Mouse (Mus musculus): ENCODE data around the gene Pola2. TPM values are rescaled to one million over a fixed set of nuclear protein-coding genes. Genes with fewer than 3 reads are reported as not detected.

Pola2 gene
- total RNA-seq, 4 experiments from 2014 or later, result 4.4 to 6.6 (median 5.6) TPM

DNA sequence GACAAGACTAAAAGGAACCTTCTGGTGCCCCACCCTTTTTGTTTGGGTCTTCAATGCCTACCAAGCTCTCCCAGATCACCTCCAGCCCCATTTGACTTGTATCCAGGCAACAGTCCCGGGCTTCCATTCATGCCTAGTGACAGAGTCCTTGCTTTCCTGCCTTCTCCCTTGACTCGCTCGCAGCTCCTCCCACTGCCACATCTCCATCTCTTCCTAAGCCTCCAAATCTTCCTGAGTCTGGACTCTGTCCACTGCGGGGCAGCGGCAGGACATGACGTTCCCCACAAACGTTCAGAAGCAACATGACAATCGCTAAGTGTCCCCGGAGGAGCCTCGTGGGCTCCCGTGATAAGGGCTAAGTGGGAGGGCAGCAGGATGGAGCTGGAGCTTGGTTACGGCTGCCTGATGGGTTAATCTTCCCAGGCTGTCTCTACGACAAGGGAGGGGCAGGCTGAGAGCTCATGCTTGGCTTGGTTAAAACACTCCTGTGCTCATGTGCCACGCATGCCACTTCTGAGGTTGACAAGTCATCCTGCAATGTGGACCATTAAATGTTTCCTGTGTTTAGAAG lies 26.1 kb downstream of the Pola2 start:
- DNase-seq (ENCODE audit: low spot score in 2 of 2), result no peak

DNA sequence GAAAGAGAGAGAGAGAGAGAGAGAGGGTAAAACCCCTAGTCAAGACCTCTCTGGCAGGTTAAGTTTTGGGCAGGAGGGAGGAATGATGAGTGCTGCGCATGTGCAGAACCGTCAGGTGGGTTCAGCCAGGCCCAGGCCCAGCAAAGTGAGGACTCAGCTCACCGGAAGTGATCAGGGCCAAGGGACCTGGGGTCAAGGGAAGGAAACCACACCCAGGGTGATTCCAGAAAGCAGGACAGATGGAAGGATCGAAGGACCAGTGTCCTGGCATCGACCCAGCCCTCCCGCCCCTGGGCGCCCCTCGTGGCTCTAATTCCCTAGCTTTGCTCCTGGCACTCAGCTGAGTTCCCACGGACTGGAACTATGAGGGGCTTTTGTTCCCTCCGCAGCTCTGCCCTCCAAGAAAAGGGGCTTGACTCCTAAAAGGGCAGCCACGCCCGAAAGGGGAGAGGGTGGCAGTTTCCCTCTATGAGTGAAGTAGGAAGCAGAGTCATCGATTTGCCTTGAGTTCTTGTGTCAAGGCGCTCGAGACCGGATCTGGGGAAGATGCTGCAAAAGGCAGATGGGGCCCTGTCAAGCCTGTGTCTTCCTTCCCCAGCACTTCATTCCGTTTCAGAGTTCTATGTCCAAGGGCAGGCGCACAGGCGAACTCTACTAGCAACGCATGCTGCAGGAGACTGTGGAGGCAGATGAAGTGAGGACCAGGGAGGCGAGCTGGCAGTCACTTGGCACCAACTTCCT lies 26.7 kb downstream of the Pola2 start:
- DNase-seq (ENCODE audit: low spot score in 2 of 2), result no peak

GRCm38 (mm10) chr19:5935691-5936090 lies 28.3 kb downstream of the Pola2 start:
- no peak for DNase-seq (ENCODE audit: low spot score in 2 of 2)

GRCm38 (mm10) chr19:5935266-5935665 lies 28.7 kb downstream of the Pola2 start:
- DNase-seq (ENCODE audit: low spot score in 2 of 2), result no peak

DNA sequence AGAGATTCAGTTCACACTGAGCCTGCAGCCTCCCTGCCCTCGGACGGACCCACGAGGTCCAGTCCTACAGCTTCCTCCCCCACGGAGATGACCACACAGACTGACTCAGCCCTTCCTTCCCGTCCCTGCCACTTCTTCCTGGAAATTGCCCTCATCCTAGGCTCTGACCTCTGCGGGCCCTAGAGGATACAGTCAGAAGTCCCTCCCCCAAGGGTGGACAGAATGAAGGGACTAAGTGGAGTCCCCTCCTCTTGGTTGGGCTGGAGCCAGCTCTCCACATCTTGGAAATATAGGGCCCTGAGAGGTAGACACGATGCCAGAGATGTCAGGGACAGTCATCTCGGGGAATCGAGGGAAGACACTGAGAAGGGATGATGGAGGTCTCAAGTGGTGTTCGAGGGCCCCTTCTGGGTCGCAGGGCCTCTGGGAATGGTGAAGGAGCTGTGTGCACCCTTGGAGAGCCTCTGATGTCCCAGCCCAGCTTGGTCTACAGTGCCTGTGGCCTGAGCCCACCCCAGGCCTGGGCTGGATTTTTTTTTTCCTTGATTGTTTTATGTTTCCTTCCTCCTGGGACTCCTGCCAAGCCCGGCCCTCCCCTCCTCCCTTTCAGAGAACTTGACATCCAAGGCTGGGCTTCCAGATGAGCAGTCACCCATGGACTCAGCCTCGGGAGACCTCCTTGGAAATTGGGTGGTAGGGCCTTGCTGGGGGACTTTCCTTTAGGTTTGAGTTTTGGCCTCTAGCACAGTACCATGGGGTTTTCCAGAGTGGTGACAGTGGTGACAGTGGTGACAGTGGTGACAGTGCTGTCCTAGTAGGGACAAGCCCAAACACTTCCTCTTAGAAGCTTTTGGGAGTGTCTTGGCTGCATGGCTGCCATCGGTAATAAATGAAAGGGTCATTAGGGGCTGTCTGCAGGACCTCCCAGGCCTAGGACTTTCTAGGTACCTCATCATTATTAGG lies 34.1 kb downstream of the Pola2 start:
- no peak for DNase-seq (ENCODE audit: low spot score in 2 of 2)

GRCm38 (mm10) chr19:5928546-5928945 lies 35.5 kb downstream of the Pola2 start:
- no peak for DNase-seq (ENCODE audit: low spot score in 2 of 2)

DNA sequence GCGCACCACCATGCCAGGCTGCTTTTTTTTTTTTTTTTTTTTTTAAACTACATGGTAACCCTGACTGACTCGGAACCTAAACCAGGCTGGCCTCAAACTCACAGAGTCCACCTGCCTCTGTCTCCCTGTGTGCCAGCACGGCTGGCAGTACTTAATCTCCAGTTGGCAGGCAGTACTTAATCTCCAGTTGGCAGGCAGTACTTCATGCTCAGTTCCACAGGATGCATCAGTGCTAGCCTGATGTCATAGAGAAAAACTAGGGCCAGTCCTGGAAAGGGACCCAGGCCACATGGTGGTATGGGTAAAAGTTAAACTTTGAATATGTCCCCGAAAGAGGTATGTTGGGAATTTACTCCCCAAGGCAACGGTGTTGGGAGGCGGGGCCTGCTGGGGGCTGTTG lies 35.9 kb downstream of the Pola2 start:
- DNase-seq (ENCODE audit: low spot score in 2 of 2), result no peak

GRCm38 (mm10) chr19:5927532-5927931 lies 36.5 kb downstream of the Pola2 start:
- no peak for DNase-seq (ENCODE audit: low spot score in 2 of 2)

- no peak for DNase-seq (ENCODE audit: low spot score in 2 of 2)
Observed at GRCm38 (mm10) chr19:5927026-5927425, 37.0 kb downstream of the Pola2 start.

GRCm38 (mm10) chr19:5925311-5925855 lies 38.6 kb downstream of the Pola2 start:
- no peak for DNase-seq (ENCODE audit: low spot score in 2 of 2)

- peak; percentile 78 to 89 for DNase-seq (ENCODE audit: low spot score in 2 of 2)
Observed at GRCm38 (mm10) chr19:5924713-5925093, 39.3 kb downstream of the Pola2 start, which contains the start of gene Cdc42ep2. Cdc42ep2 (minus strand) TSS chr19:5924816.

- DNase-seq (ENCODE audit: low spot score in 2 of 2), result peak; percentile 71 to 87
Observed at GRCm38 (mm10) chr19:5923990-5924712, 39.9 kb downstream of the Pola2 start.

GRCm38 (mm10) chr19:5922963-5923362 lies 41.0 kb downstream of the Pola2 start:
- no peak for DNase-seq (ENCODE audit: low spot score in 2 of 2)

DNA sequence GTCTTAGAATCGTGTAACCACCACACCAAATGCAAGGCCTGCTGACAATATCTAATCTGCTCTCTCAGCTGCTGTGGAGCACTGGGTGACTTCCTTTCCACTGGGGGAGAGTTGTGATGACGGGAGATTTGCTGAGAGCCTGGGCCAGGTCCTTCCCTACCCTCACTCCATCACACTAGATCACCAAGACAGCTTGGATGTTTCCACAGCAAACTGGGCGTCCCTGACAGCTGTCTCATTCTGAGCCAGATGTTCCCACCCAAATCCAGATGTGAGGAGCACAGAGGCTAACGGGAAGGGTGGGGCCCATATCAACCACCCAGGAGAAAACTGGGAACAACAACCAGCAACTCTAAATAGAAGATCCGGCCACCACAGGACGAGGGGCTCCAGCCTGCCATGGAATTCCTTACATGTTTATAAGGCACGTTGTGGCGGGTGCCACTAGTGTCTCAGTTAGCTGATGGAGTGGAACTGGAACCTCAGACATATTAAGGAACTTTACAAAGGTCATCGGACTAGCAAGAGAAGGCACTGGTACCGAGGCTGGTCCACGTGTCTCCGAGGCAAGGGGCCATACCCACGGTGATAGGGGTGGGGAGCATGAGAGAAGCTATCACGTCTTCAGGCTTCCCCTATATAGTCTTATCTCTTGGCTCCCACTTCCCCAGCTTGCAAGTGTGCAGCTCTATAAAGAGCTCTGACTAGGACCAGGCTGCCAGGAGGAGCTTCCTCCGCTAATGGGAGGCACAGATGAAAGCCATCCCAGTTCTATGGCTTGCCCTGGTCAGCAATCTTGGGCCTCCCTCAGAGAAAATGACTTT lies 41.7 kb downstream of the Pola2 start:
- no peak for DNase-seq (ENCODE audit: low spot score in 2 of 2)

DNA sequence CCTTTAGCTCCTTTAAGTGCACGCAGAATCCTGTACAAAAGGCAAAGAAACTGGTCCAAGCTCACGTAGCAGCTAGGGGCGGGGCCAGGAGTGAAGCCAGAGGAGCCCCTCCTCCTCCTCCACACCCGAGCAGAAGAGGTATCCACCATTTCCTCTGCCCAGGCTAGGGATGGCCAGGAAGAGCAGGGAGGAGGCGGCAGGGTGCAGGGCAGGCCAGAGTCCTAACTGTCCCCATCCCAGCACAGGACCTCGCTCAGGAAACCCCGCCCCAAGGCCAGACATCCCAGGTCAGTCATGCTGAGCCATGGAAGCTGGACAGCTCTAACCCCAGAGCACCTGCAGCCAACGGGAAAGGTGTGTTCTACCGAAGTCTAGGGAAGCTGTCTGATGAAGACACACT lies 42.3 kb downstream of the Pola2 start:
- DNase-seq (ENCODE audit: low spot score in 2 of 2), result no peak

DNA sequence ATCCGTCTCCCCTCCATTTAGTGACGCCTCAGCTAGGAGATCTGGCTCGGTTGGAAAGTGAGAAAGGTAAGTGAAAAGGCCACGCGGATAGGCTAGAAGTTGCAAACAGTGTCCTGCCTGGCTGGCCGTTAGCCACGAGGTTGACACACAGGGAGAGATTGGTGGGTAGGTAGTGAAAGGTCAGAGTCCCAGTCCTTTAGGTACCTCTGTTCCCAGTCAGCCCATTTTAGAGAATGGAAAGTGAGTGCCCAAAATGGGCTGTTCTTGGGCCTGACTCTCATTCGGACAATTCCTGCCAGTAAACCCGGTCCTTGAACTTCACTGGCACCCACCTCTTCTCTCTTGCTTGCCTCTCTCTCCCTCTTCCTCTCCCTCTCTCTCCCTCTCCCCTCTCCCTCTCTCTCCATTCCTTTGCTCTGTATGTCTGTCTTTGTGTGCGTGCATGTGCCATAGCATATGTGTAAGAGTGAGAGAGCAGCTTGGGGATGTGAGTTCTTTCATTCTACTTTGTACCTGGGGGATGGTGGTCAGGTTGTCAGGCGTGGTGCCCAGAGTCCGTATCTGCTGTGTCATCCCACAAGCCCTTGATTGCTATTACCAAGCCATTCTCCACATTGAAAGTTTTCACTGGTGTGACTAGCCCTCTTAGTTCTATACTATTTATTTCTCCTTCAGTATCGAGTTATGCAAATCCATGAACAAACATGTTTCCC lies 50.8 kb downstream of the Pola2 start, which contains the start of gene Dpf2:
Dpf2 (minus strand) TSS at position 4 of the 713 bp plus-strand sequence.
- DNase-seq (ENCODE audit: low spot score in 2 of 2), result no peak

DNA sequence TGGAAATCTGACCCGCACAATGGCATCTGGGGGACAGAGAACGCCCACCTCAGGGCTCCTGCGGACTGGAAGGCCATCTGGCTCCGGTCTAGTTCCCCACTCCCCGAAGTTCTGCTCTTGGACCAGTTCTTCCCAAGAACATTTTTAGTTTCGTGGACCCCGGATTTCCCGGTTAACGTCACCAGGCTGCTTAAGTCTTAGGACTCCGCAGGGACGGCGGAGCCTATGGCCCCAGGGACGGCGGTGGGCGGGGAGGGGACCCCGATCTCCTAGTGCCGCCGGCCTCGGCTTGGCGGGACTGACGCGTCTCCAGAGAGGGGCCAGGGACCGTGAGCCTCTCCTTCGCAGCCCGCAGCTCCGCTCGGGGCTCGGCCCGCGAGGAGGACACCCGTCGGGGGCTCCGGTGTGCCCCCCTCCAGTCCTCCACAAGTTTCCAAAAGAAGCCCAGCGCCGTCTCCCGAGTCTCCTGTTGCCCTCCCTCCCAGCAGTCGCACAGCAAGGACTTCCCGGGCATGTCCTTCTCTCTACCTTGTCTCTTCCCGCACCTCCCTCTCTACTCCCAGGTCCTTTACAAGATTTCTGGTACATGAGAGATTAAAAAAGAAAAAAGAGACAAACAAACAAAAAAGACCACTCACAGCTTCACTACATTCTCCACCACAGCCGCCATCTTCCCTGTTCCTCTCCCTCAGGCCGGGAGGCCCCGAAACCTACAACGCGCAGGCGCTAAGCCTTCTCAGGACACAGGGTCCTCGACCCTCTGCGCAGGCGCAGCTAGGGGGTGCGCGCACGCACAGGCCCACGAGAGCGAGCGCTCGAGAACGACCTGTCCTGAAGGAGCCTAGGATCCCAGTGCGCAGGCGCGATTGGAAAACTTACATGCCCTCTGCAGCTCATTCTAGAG lies 51.6 kb downstream of the Pola2 start:
- peak; percentile 95 to 98 for DNase-seq (ENCODE audit: low spot score in 2 of 2)

DNA sequence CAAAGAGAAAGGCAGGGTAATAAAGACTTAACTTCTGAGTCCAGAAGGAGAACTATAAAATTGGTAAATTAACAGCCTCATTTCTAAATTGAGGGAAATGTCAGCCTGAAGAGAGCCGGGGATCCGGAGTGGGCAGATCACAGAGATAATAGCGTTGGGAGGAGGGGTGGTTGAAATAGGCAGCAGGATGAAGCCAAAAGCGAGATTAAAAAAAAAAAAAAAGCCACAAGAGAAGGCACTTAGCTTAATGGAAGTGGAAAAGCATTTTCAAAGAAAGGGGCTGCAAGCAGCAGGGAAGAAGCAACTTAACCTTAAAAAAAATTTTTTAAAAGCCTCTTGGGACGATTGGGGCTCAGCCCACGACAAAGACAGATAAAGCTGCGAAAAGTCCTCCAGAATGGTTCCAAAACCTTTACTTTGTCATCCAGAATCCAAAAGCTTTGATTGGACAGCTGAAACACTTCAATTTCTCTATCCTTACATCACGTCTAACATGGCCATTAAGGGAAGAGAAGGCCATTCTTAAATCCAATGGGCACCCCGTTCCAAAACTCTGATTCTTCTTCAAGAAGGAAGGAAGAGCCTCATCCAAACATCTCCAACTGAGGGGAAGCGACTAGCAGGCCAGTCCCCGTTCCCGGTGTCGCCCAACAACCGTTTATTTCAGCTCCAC lies 52.4 kb downstream of the Pola2 start:
- no peak for DNase-seq (ENCODE audit: low spot score in 2 of 2)

Data from left cerebral cortex, adult 8-10 months (tissue).